In genomic region chr4:134603553-134603952, GRCm38 (mm10) we compare ENCODE assay signal across 28 mouse cellular contexts. TPM values are rescaled to one million over a fixed set of nuclear protein-coding genes. Genes with fewer than 3 reads are reported as not detected.
DNase-seq lines count a peak whose midpoint lies in the region; ATAC-seq and TF ChIP-seq lines count a peak whose summit lies in the region.
"Had no signal": no experiment of that assay in that cellular context is flagged by ENCODE, and none has a peak within 500 bp of the region (broad histone marks: within the 10 kb centered on the region; RNA-seq: fewer than 3 reads in every experiment).

No protein-coding gene starts in this region.

- H3K27me3 ChIP-seq in heart, embryonic 10.5 days (ENCODE audit: insufficient read depth, poor library complexity, severe bottlenecking), result no peaks in the 10 kb centered on the region
- no peaks in the 10 kb centered on the region for H3K27me3 ChIP-seq in heart, embryonic 11.5 days (ENCODE audit: control insufficient read depth, insufficient read depth, low read length)
- no peaks in the 10 kb centered on the region for H3K27me3 ChIP-seq in liver, postnatal 0 days (ENCODE audit: insufficient read depth, low read length)
- H3K27me3 ChIP-seq in embryonic facial prominence, embryonic 10.5 days (replicated peaks; ENCODE audit: low read depth, poor library complexity, severe bottlenecking), result peaks cover 12% of the 10 kb centered on the region; the same call in 1 of the 2 replicates
- H3K27me3 ChIP-seq: embryonic facial prominence, embryonic 15.5 days; heart, embryonic 15.5 days; hindbrain, embryonic 15.5 days; limb, embryonic 12.5 days; neural tube, embryonic 15.5 days; Patski had no signal

- no peak overlapping the region for H3K4me2 ChIP-seq in heart, embryonic 11.5 days
- no peak overlapping the region for H3K4me2 ChIP-seq in liver, postnatal 0 days (ENCODE audit: low read depth, low read length)
- H3K4me2 ChIP-seq: embryonic facial prominence, embryonic 15.5 days; heart, embryonic 15.5 days; hindbrain, embryonic 15.5 days; limb, embryonic 12.5 days; liver, embryonic 11.5 days; neural tube, embryonic 15.5 days; stomach, embryonic 15.5 days had no signal

- H3K4me1 ChIP-seq in heart, embryonic 10.5 days, result peaks cover 68% of the 10 kb centered on the region
- peaks cover 51% of the 10 kb centered on the region for H3K4me1 ChIP-seq in heart, embryonic 11.5 days (ENCODE audit: control insufficient read depth, insufficient read depth, low read length)
- H3K4me1 ChIP-seq in liver, postnatal 0 days (ENCODE audit: insufficient read depth), result peaks cover 28% of the 10 kb centered on the region
- peaks cover 50% of the 10 kb centered on the region for H3K4me1 ChIP-seq in embryonic facial prominence, embryonic 10.5 days

- 0 out of 2 replicates have a peak overlapping the region, but pooled peaks have one; percentile 24 for H3K27ac ChIP-seq in heart, embryonic 10.5 days
- H3K27ac ChIP-seq in heart, embryonic 11.5 days (ENCODE audit: low read depth, low read length), result no peak overlapping the region
- no peak overlapping the region for H3K27ac ChIP-seq in liver, postnatal 0 days (ENCODE audit: low read depth)
- H3K27ac ChIP-seq in embryonic facial prominence, embryonic 10.5 days (replicated peaks), result peak overlapping the region; percentile 48; the same call in 1 of the 2 replicates
- H3K27ac ChIP-seq: embryonic facial prominence, embryonic 15.5 days; heart, embryonic 15.5 days; hindbrain, embryonic 15.5 days; limb, embryonic 12.5 days; macrophage; neural tube, embryonic 15.5 days; stomach, embryonic 15.5 days had no signal

- 28% methylated on average over 5 of the region's 5 CpGs for WGBS in heart, embryonic 10.5 days
- 23% methylated on average over 5 of the region's 5 CpGs for WGBS in heart, embryonic 11.5 days (ENCODE audit: insufficient replicate concordance)
- 60% methylated on average over 5 of the region's 5 CpGs for WGBS in liver, postnatal 0 days (ENCODE audit: insufficient replicate concordance)
- WGBS in embryonic facial prominence, embryonic 10.5 days, result 26% methylated on average over 5 of the region's 5 CpGs

- no peak for TF ChIP-seq EP300 in liver, postnatal 0 days (IDR thresholded peaks at IDR 0.05; ENCODE audit: low read depth)

- no peak overlapping the region for H3K9ac ChIP-seq in heart, embryonic 11.5 days (ENCODE audit: low read depth, low read length)
- H3K9ac ChIP-seq in liver, postnatal 0 days (replicated peaks), result no peak overlapping the region
- H3K9ac ChIP-seq: embryonic facial prominence, embryonic 15.5 days; heart, embryonic 15.5 days; hindbrain, embryonic 15.5 days; limb, embryonic 12.5 days; neural tube, embryonic 15.5 days; stomach, embryonic 15.5 days had no signal

- ATAC-seq in heart, embryonic 11.5 days (replicated peaks; ENCODE audit: insufficient number of reproducible peaks, low FRiP score, low TSS enrichment), result no peak
- 0 out of 2 replicates have a peak, but pooled peaks have one; percentile 9 for ATAC-seq in liver, postnatal 0 days
- ATAC-seq: forebrain, embryonic 14.5 days; inflammation-experienced regulatory T-cells, adult 6 months; Patski had no signal

- TF ChIP-seq CTCF in liver, postnatal 0 days (IDR thresholded peaks at IDR 0.05; ENCODE audit: low read depth), result no peak

- no peaks in the 10 kb centered on the region for H3K36me3 ChIP-seq in heart, embryonic 10.5 days
- H3K36me3 ChIP-seq in heart, embryonic 11.5 days (ENCODE audit: control insufficient read depth, insufficient read depth, low read length), result no peaks in the 10 kb centered on the region
- no peaks in the 10 kb centered on the region for H3K36me3 ChIP-seq in liver, postnatal 0 days (replicated peaks; ENCODE audit: insufficient read depth, low read length)
- no peaks in the 10 kb centered on the region for H3K36me3 ChIP-seq in embryonic facial prominence, embryonic 10.5 days (replicated peaks)
- H3K36me3 ChIP-seq: embryonic facial prominence, embryonic 15.5 days; heart, embryonic 15.5 days; hindbrain, embryonic 15.5 days; limb, embryonic 12.5 days; neural tube, embryonic 15.5 days; stomach, embryonic 15.5 days had no signal

- H3K9me3 ChIP-seq in heart, embryonic 10.5 days, result no peaks in the 10 kb centered on the region
- H3K9me3 ChIP-seq in heart, embryonic 11.5 days (replicated peaks; ENCODE audit: control insufficient read depth, low read length), result no peaks in the 10 kb centered on the region
- H3K9me3 ChIP-seq in liver, postnatal 0 days (ENCODE audit: low read length), result no peaks in the 10 kb centered on the region
- no peaks in the 10 kb centered on the region for H3K9me3 ChIP-seq in embryonic facial prominence, embryonic 10.5 days
- H3K9me3 ChIP-seq: embryonic facial prominence, embryonic 15.5 days; heart, embryonic 15.5 days; hindbrain, embryonic 15.5 days; limb, embryonic 12.5 days; neural tube, embryonic 15.5 days; stomach, embryonic 15.5 days had no signal

- H3K4me3 ChIP-seq in heart, embryonic 10.5 days, result no peak overlapping the region
- H3K4me3 ChIP-seq in heart, embryonic 11.5 days (ENCODE audit: low read depth, low read length), result no peak overlapping the region
- H3K4me3 ChIP-seq in liver, postnatal 0 days (ENCODE audit: low read depth, low read length), result no peak overlapping the region
- 0 out of 2 replicates have a peak overlapping the region, but pooled peaks have one; percentile 3 for H3K4me3 ChIP-seq in embryonic facial prominence, embryonic 10.5 days
- H3K4me3 ChIP-seq: embryonic facial prominence, embryonic 15.5 days; heart, embryonic 15.5 days; hindbrain, embryonic 15.5 days; limb, embryonic 12.5 days; neural tube, embryonic 15.5 days; stomach, embryonic 15.5 days had no signal

- DNase-seq in heart, embryonic 10.5 days (ENCODE audit: low spot score), result no peak
- no peak for DNase-seq in liver, postnatal 0 days
- DNase-seq in liver, result no peak
- DNase-seq in embryonic facial prominence, embryonic 10.5 days (ENCODE audit: low spot score), result peak; percentile 52
- peak; percentile 36 for DNase-seq in yolk sac, embryonic 10.5 days (ENCODE audit: low spot score)
- no peak for DNase-seq in layer of hippocampus, adult 18-20 months (ENCODE audit: low spot score in 2 of 2)
- no peak for DNase-seq in left cerebral cortex, adult 18-20 months (ENCODE audit: low spot score in 2 of 2)
- DNase-seq: adrenal gland, postnatal 10 days; cerebellum, adult 9-10 months; cerebellum, postnatal 36 days; gastrocnemius, postnatal 10 days; kidney, adult 11 months; layer of hippocampus, adult 9-11 months; midbrain, embryonic 14.5 days; retina, postnatal 1 day; right cerebral cortex, postnatal 25 days had no signal

RNA-seq across cellular contexts. Expression of gene Selenon, which starts 51.6 kb away (rescaled TPM):
- polyA plus RNA-seq in heart, embryonic 10.5 days (2016; fragmentation: Nextera tagmentation; extraction: Ambion mirVana), result 8.0 and 9.0 TPM in 2 replicates
- polyA plus RNA-seq in heart, embryonic 11.5 days (2014; fragmentation: Nextera tagmentation; extraction: Ambion mirVana), result 22.4 and 25.3 TPM in 2 replicates
- polyA plus RNA-seq in liver, postnatal 0 days (2015; fragmentation: Nextera tagmentation; extraction: Ambion mirVana), result 2.8 TPM in 2 replicates
- 9.5 and 9.7 TPM in 2 replicates for polyA plus RNA-seq in embryonic facial prominence, embryonic 10.5 days (2016; fragmentation: Nextera tagmentation; extraction: Ambion mirVana)
- 10 to 100 TPM; 18.1 to 20.0 TPM for total RNA-seq in layer of hippocampus, adult 18-20 months (2021)
- total RNA-seq in left cerebral cortex, adult 18-20 months (2021), result 10 to 100 TPM; 23.1 to 25.7 TPM

Comparison
In these comparisons a context has a peak if more than half of its experiments do, and no peak if none do; other contexts are left out.
1. H3K27ac ChIP-seq: peak in heart, embryonic 10.5 days (single experiment) and embryonic facial prominence, embryonic 10.5 days (single experiment); none in heart, embryonic 11.5 days (single experiment) and liver, postnatal 0 days (single experiment).
2. DNase-seq: peak in embryonic facial prominence, embryonic 10.5 days (single experiment) and yolk sac, embryonic 10.5 days (single experiment); none in heart, embryonic 10.5 days (single experiment), liver, postnatal 0 days (single experiment), liver (single experiment), layer of hippocampus, adult 18-20 months (0 of 2) and left cerebral cortex, adult 18-20 months (0 of 2).